Mouse (Mus musculus): ENCODE results near the gene Vmn2r9. TPM values are rescaled to one million over a fixed set of nuclear protein-coding genes. Genes with fewer than 3 reads are reported as not detected.
"Not testable (repeated sequence)": the region's sequence is repeated elsewhere in the genome, so short reads cannot be mapped to it uniquely, and the experiment has no call there.

The Vmn2r9 gene
- total RNA-seq (2022) = not detected

DNA sequence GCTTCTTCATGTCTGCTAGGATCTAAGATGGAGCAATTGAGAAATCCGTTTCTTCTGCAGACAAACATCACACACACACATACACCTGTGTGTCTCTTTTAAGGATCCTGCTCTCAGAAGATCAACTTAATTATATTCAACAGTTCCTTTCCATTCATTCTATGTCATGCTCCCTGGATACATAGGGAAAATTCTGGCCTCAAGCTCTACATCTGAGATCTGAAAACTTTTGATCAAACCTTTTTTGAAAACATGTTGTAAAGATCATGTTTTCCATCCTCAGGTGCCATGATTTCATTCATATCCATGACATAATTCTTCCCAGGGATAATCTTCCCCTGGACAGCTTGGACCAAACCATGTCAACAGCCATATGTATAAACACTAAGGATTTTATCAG lies at the start of gene Vmn2r9:
Gene Vmn2r9 (minus strand): TSS at position 101 of the 400 bp plus-strand sequence.
- not testable (repeated sequence) for DNase-seq (ENCODE audit: low spot score)

DNA sequence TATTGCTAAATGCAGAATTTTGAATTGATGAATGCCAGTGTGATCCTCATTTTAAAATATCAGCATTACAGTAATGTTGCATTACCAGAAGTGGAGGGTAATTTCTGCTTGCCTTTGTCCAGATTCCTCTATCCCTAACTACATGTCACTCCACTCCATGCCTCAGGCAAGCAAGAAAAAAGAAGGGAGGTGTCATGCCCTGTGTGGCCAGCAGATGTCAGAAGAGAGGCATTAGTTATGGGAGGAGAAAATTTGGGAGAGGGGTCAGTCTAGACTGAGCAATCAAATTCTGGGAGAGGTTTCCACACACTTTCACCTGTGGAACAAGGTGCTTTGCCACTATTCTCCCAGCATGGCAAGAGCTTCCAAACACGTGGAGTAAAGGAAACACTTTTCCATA lies 14.3 kb upstream of the Vmn2r9 start:
- DNase-seq (ENCODE audit: low spot score) = not testable (repeated sequence)

DNA sequence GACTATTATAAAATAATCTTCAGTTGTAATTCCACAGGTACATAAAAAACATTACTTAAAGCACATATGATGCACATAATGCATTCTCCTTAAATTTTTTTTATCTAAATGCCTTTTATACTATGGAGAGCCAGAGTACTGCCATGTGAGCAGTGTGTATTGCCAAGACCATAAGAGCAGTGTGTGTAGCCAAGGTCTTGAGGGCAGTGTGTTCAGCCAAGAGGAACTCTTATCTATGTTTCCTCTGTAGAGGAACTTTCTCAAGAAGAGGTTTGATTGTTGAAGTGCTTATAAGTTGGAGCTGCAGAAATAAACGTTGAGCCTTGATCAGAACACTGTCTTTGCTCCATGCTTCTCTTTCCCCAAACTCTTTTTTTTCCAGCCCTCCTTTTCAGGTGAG lies 2.9 kb downstream of the Vmn2r9 start:
- DNase-seq (ENCODE audit: low spot score) = no peak

DNA sequence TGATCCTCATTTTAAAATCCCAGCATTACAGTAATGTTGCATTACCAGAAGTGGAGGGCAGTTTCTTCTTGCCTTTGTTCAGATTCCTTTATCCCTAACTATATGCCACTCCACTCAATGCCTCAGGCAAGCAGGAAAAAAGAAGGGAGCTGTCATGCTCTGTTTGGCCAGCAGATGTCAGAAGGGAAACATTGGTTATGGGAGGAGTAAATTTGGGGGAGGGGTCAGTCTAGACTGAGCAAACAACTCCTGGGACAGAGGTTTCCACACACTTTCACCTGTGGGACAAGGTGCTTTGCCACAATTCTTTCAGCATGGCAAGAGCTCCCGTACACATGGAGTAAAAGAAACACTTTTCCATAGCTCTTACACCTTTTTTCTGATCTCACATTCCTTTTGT lies 16.2 kb downstream of the Vmn2r9 start:
- no peak for DNase-seq (ENCODE audit: low spot score)

DNA sequence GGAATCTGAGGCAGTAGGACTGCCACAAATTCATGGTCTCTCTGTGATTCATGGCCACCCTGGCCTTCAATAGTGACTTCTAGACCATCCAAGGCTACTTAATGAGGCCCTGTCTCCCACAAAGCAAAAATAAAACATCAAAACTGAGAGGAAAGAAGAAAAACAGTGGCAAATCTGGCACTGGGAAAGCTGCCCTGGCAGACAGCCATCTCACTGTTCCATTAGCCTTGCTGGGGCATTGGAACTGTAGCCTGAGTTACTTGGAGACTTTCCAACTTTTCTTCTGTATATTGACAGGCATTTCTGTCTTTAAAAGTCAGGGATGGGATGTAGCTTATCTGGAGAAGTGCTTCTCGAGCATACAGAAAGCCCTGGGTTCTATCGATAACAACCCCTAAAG lies 29.1 kb downstream of the Vmn2r9 start:
- DNase-seq (ENCODE audit: low spot score) = no peak

DNA sequence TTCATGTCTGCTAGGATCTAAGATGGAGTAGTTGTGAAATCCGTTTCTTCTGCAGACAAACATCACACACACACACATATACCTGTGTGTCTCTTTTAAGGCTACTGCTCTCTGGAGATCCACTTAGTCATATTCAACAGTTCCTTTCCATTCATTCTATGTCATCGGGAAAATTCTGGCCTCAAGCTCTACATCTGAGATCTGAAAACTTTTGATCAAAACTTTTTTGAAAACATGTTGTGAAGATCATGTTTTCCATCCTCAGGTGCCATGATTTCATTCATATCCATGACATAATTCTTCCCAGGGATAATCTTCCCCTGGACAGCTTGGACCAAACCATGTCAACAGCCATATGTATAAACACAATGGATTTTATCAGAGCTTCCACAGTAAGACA lies 43.7 kb downstream of the Vmn2r9 start, which contains the start of gene Vmn2r8:
Gene Vmn2r8 (minus strand): TSS at position 101 of the 400 bp plus-strand sequence.
- not testable (repeated sequence) for DNase-seq (ENCODE audit: low spot score)

DNA sequence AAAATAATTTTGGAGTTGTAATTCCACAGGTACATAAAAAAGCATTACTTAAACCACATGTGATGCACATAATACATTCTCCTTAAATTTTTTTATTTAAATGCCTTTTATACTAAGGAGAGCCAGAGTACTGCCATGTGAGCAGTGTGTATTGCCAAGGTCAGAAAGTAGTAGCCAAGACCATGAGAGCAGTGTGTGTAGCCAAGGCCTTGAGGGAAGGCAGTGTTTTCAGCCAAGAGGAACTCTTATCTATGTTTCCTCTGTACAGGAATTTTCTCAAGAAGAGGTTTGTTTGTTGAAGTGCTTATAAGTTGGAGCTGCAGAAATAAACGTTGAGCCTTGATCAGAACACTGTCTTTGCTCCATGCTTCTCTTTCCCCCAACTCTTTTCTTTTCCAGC lies 48.8 kb downstream of the Vmn2r9 start:
- peak; percentile 1 for DNase-seq (ENCODE audit: low spot score)

DNA sequence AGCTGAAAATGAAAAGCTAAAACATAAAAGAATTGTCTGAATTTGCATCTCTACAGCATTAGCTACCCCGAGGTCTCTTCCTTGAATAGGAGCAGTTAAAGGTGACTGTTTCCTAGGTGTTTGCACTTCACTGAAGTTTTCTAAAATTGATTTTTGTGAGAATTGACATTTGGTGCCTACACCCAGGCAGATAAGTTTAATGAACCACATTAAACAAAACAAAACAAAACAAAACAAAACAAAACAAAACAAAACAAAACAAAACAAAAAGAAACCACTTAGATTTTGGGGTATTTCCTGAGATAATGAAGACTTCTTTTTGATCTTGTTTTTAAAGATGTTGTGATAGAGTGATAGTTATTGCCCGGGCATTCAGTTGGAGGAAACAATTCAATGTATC lies 57.1 kb downstream of the Vmn2r9 start, which contains the start of gene Tmed11:
Gene Tmed11 (minus strand): TSS at position 101 of the 400 bp plus-strand sequence.
- not testable (repeated sequence) for DNase-seq (ENCODE audit: low spot score)

DNA sequence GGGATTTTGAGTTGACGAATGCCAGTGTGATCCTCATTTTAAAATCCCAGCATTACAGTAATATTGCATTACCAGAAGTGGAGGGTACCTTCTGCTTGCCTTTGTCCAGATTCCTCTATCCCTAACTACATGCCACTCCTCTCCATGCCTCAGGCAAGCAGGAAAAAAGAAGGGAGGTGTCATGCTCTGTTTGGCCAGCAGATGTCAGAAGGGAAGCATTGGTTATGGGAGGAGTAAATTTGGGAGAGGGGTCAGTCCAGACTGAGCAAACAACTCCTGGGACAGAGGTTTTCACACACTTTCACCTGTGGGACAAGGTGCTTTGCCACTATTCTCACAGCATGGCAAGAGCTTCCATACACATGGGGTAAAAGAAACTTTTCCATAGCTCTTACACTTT lies 62.0 kb downstream of the Vmn2r9 start:
- not testable (repeated sequence) for DNase-seq (ENCODE audit: low spot score)

Other genes with a start within 250 kb of the Vmn2r9 start
- 10 to 100 TPM; 20.1 to 26.2 (median 21.0) TPM for gene Gak, start 222.8 kb downstream of the Vmn2r9 start, total RNA-seq (2022)
- 10 to 100 TPM in 3 of 4 experiments, 1 to 10 TPM in 1; 9.9 to 11.5 (median 11.0) TPM for gene Tmem175, start 222.8 kb downstream of the Vmn2r9 start, total RNA-seq (2022)
- gene Idua, start 192.3 kb downstream of the Vmn2r9 start, total RNA-seq (2022) = 10 to 100 TPM; 17.9 to 27.3 (median 21.1) TPM
- gene Dgkq, start 182.9 kb downstream of the Vmn2r9 start, total RNA-seq (2022) = 1 to 10 TPM; 5.1 to 8.9 (median 6.1) TPM
- gene Slc26a1, start 177.0 kb downstream of the Vmn2r9 start, total RNA-seq (2022) = under 1 TPM in 1 of 4 experiments, not detected in 3; 0.06 TPM
- 10 to 100 TPM; 22.5 to 30.0 (median 26.3) TPM for gene Fgfrl1, start 160.2 kb downstream of the Vmn2r9 start, total RNA-seq (2022)
- gene Rnf212, start 77.6 kb downstream of the Vmn2r9 start, total RNA-seq (2022) = not detected
- not detected for gene Tmed11, start 57.2 kb downstream of the Vmn2r9 start, total RNA-seq (2022)
- not detected for gene Vmn2r8, start 43.8 kb downstream of the Vmn2r9 start, total RNA-seq (2022)
- gene Vmn2r10, start 153.9 kb upstream of the Vmn2r9 start, total RNA-seq (2022) = not detected
- gene Vmn2r11, start 207.0 kb upstream of the Vmn2r9 start, total RNA-seq (2022) = not detected
- not detected for gene Vmn2r12, start 245.3 kb upstream of the Vmn2r9 start, total RNA-seq (2022)

Data from heart, adult 8-10 months (tissue).